Mouse (Mus musculus) bone marrow, adult 2 months (tissue): ENCODE measurements at regions not wholly inside any gene's neighbourhood (a gene's known extent, or its start where the extent isn't known, plus 50 kb on each side); places are given as distances from the start of the nearest gene placed in this dataset.

Experiments
- CTCF ChIP-seq: fragments of 200-500 bp; IDR thresholded peaks from 2 replicates; pipeline ENCODE4 v1.5.1; 2011; ENCODE audit warnings: low read length, control low read depth; ENCODE audit not compliant: control insufficient read depth, insufficient read depth
- POLR2A ChIP-seq: fragments of 200-500 bp; IDR thresholded peaks from 2 replicates; pipeline ENCODE4 v1.6.1; 2011; ENCODE audit warnings: low read depth, mild to moderate bottlenecking, control low read depth, low read length, borderline replicate concordance; ENCODE audit not compliant: control insufficient read depth

GRCm38 (mm10) chr4:95208827-95209226 lies 156.8 kb upstream of the Jun start:
- no peak for TF ChIP-seq CTCF
- TF ChIP-seq POLR2A, result no peak
